Mouse (Mus musculus) intestine, postnatal 0 days (tissue): Measurements from ENCODE around the gene Rexo2. TPM values are rescaled to one million over a fixed set of nuclear protein-coding genes. Genes with fewer than 3 reads are reported as not detected.

Experiments
- ATAC-seq: fragments of 200-750 bp; cut with Nextera tagmentation; 2 replicates; pipeline ENCODE4 v1.8.0; 2017; ENCODE audit warnings: mild to moderate bottlenecking, moderate TSS enrichment, moderate library complexity
- H3K27ac ChIP-seq: fragments of 300-500 bp; sonication (generic); 2 replicates; pipeline ENCODE4 v1.5.1; 2014; ENCODE audit warnings: mild to moderate bottlenecking, low read depth, low read length, moderate library complexity
- H3K27me3 ChIP-seq: fragments of 300-500 bp; sonication (generic); replicated peaks from 2 replicates; pipeline ENCODE4 v1.6.1; 2014; ENCODE audit warnings: low read length, mixed read lengths; ENCODE audit not compliant: control insufficient read depth, insufficient read depth
- H3K36me3 ChIP-seq: fragments of 300-500 bp; sonication (generic); 2 replicates; pipeline ENCODE4 v1.6.1; 2014; ENCODE audit warnings: mild to moderate bottlenecking, moderate library complexity; ENCODE audit not compliant: control insufficient read depth, insufficient read depth
- H3K4me1 ChIP-seq: fragments of 300-500 bp; sonication (generic); replicated peaks from 2 replicates; pipeline ENCODE4 v1.6.1; 2014; ENCODE audit warnings: antibody characterized with exemption, low read length, mixed read lengths; ENCODE audit not compliant: control insufficient read depth, insufficient read depth
- H3K4me2 ChIP-seq: fragments of 300-500 bp; sonication (generic); replicated peaks from 2 replicates; pipeline ENCODE4 v1.6.1; 2014; ENCODE audit warnings: low read depth, mild to moderate bottlenecking, moderate library complexity
- H3K4me3 ChIP-seq: fragments of 300-500 bp; sonication (generic); 2 replicates; pipeline ENCODE4 v1.5.1; 2014; ENCODE audit warnings: low read depth, low read length
- H3K9ac ChIP-seq: fragments of 300-500 bp; sonication (generic); 2 replicates; pipeline ENCODE4 v1.6.1; 2014; ENCODE audit warnings: mild to moderate bottlenecking, low read depth, low read length
- H3K9me3 ChIP-seq: fragments of 300-500 bp; sonication (generic); 2 replicates; pipeline ENCODE4 v1.6.1; 2016; ENCODE audit warnings: mixed run types; ENCODE audit not compliant: control insufficient read depth
- CTCF ChIP-seq: sonication (generic); IDR thresholded peaks from 2 replicates; pipeline ENCODE4 v1.5.1; 2016; ENCODE audit warnings: low read depth, mild to moderate bottlenecking, control low read depth, antibody characterized with exemption, moderate library complexity
- WGBS: fragments of 180-500 bp; shearing (Covaris S2); extraction: QIAGEN DNeasy Blood & Tissue Kit; methylation state at CpG from one replicate; pipeline ENCODE4 v1.1.7; 2014; 5-methylcytosine and 5-hydroxymethylcytosine counted together
- polyA plus RNA-seq: library from polyadenylated mRNA; unstranded; fragments of >200 nt; fragmentation: Nextera tagmentation; extraction: Ambion mirVana; gene quantifications from 2 replicates; pipeline ENCODE4 v1.2.1, GENCODE M21; 2015

The Rexo2 gene
- polyA plus RNA-seq, 1 experiment from 2014 or later = 70.3 TPM

DNA sequence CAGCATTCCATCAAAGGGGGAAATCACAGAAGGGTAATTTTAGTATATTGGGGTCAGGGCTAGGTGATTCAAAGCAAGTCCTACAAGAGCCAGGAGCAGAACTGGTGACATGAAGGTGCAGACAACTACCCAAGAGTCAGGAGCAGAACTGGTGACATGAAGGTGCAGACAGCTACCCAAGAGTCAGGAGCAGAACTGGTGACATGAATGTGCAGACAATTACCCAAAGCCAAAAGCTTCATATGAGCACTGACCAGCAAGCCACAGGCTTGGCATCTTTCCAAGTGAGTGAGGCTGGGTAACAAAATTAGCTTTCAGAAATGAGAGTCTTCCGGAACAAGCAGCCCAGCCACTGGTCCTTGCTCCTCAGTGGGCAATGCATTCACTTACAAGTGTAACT is 34.9 kb upstream of the Rexo2 start:
- H3K36me3 ChIP-seq = no peaks in the 10 kb centered on the region
- H3K9ac ChIP-seq = no peak overlapping the region
- no peaks in the 10 kb centered on the region for H3K27me3 ChIP-seq
- no peak overlapping the region for H3K4me3 ChIP-seq
- TF ChIP-seq CTCF = no peak
- H3K4me1 ChIP-seq = no peaks in the 10 kb centered on the region
- no peaks in the 10 kb centered on the region for H3K9me3 ChIP-seq
- WGBS = 59% methylated on average over 1 of the region's 1 CpGs
- no peak for ATAC-seq
- H3K4me2 ChIP-seq = no peak overlapping the region
- no peak overlapping the region for H3K27ac ChIP-seq

GRCm38 (mm10) chr9:48510134-48510533 is 29.7 kb upstream of the Rexo2 start:
- no peak for TF ChIP-seq CTCF
- no peak overlapping the region for H3K27ac ChIP-seq
- no peaks in the 10 kb centered on the region for H3K27me3 ChIP-seq
- no peak for ATAC-seq
- H3K4me3 ChIP-seq = no peak overlapping the region
- no peak overlapping the region for H3K4me2 ChIP-seq
- no peaks in the 10 kb centered on the region for H3K4me1 ChIP-seq
- WGBS = 88% methylated on average over 5 of the region's 5 CpGs
- no peak overlapping the region for H3K9ac ChIP-seq
- H3K9me3 ChIP-seq = no peaks in the 10 kb centered on the region
- H3K36me3 ChIP-seq = no peaks in the 10 kb centered on the region

- no peaks in the 10 kb centered on the region for H3K27me3 ChIP-seq
- ATAC-seq = no peak
Observed at GRCm38 (mm10) chr9:48504741-48505365, 24.4 kb upstream of the Rexo2 start.

DNA sequence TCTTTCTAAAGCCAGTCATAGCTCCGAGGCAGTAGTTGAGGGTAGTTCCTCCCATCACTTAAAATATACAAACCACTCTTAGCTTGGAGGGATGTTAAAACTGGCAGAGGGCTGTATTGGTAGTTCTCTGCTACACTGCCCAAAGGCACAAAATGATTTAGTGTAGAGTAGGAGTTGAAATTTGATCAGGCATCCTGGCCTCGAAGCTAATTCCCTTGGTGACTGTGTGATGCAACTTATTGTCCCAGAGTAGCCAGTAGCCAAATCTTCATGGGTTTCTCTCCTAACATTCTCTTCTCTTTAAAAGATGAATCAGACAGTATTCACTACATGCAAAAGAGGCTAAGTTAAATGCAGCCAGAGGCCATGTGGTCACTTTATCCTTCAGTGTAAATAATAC is 22.6 kb upstream of the Rexo2 start:
- Histone ChIP-seq H3K9ac (no peak overlapping the region), H3K4me2 (no peak overlapping the region), H3K9me3 (no peaks in the 10 kb centered on the region), H3K4me1 (no peaks in the 10 kb centered on the region), H3K27me3 (no peaks in the 10 kb centered on the region), H3K36me3 (no peaks in the 10 kb centered on the region), H3K4me3 (no peak overlapping the region), H3K27ac (no peak overlapping the region)
- ATAC-seq = no peak
- WGBS = 59% methylated on average over 2 of the region's 2 CpGs
- no peak for TF ChIP-seq CTCF

More at GRCm38 (mm10) chr9:48504741-48505365, 24.4 kb upstream of the Rexo2 start:
- H3K9ac ChIP-seq = no peak overlapping the region
- H3K27ac ChIP-seq = no peak overlapping the region
- no peaks in the 10 kb centered on the region for H3K36me3 ChIP-seq
- 64% methylated on average over 8 of the region's 8 CpGs for WGBS
- no peak overlapping the region for H3K4me3 ChIP-seq
- no peak for TF ChIP-seq CTCF
- H3K4me1 ChIP-seq = no peaks in the 10 kb centered on the region
- no peak overlapping the region for H3K4me2 ChIP-seq
- no peaks in the 10 kb centered on the region for H3K9me3 ChIP-seq

DNA sequence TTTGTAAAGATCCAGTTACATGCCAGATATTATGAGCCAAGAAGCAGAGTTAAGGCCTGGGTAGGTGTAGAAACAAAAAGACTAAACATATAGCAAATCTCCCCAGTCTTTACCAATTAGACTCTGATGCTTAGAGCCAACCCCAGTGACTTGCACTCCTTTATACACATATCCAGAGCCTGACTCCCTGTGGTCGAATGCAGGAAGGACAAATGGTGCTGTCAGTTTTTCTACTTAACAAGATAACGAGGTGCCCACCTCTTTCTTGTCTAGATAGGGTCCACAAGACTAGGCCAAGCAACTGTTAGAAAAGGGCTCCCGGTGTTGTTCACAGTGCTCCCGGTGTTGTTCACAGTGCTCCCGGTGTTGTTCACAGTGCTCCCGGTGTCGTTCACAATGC is 20.8 kb upstream of the Rexo2 start:
- Histone ChIP-seq H3K27ac (no peak overlapping the region), H3K9ac (no peak overlapping the region), H3K4me3 (no peak overlapping the region), H3K4me2 (no peak overlapping the region), H3K9me3 (no peaks in the 10 kb centered on the region), H3K36me3 (no peaks in the 10 kb centered on the region; the same call in 1 of the 2 replicates), H3K27me3 (no peaks in the 10 kb centered on the region), H3K4me1 (no peaks in the 10 kb centered on the region)
- ATAC-seq = no peak
- no peak for TF ChIP-seq CTCF
- 83% methylated on average over 7 of the region's 7 CpGs for WGBS

- TF ChIP-seq CTCF = no peak
- H3K4me3 ChIP-seq = peak overlapping the region; percentile 92
- H3K4me2 ChIP-seq = peak overlapping the region; percentile 86
- H3K9me3 ChIP-seq = no peaks in the 10 kb centered on the region
- WGBS = 3% methylated on average over 34 of the region's 34 CpGs
- H3K27me3 ChIP-seq = no peaks in the 10 kb centered on the region
- H3K36me3 ChIP-seq = peaks cover 25% of the 10 kb centered on the region
- no peaks in the 10 kb centered on the region for H3K4me1 ChIP-seq
- H3K9ac ChIP-seq = peak overlapping the region; percentile 87
- peak overlapping the region; percentile 94 for H3K27ac ChIP-seq
- peak; percentile 60 for ATAC-seq
Observed at GRCm38 (mm10) chr9:48495548-48495932, 15.1 kb upstream of the Rexo2 start.
